Mouse (Mus musculus) right cerebral cortex, adult 2 months (tissue): ENCODE measurements around the gene Stk16.

Experiments used
- DNase-seq, 2 experiments: peaks; one replicate each; pipeline ENCODE4 v3.0.0; 2021 to 2022; ENCODE audit warnings: low spot score in 2 of 2

Gene Stk16

GRCm38 (mm10) chr1:75210136-75211087, at the start of gene Stk16, which contains the start of gene Glb1l:
Gene Stk16 (plus strand): TSS chr1:75210838.
Gene Glb1l (minus strand): TSS chr1:75210813.
- peak; percentile 97 to 98 for DNase-seq

- no peak for DNase-seq
Observed at GRCm38 (mm10) chr1:75168093-75168471, 42.6 kb upstream of the Stk16 start.

GRCm38 (mm10) chr1:75168472-75169464, 41.9 kb upstream of the Stk16 start, which contains the start of gene Zfand2b:
Gene Zfand2b (plus strand): TSS chr1:75168646.
- DNase-seq, result peak; percentile 95

GRCm38 (mm10) chr1:75179334-75180104, 31.1 kb upstream of the Stk16 start:
- DNase-seq, result peak; percentile 49

- peak; percentile 91 to 94 for DNase-seq
Observed at GRCm38 (mm10) chr1:75180105-75180590, 30.5 kb upstream of the Stk16 start, which contains the start of gene Abcb6. Gene Abcb6 (minus strand): TSS chr1:75180392.

GRCm38 (mm10) chr1:75180741-75181140, 29.9 kb upstream of the Stk16 start:
- DNase-seq, result no peak

GRCm38 (mm10) chr1:75181377-75181870, 29.2 kb upstream of the Stk16 start:
- no peak for DNase-seq

- no peak for DNase-seq
Observed at GRCm38 (mm10) chr1:75182160-75182559, 28.5 kb upstream of the Stk16 start.

- no peak for DNase-seq
Observed at GRCm38 (mm10) chr1:75185495-75185894, 25.1 kb upstream of the Stk16 start.

GRCm38 (mm10) chr1:75187126-75187525, 23.5 kb upstream of the Stk16 start:
- no peak for DNase-seq

- no peak for DNase-seq
Observed at GRCm38 (mm10) chr1:75187914-75188483, 22.6 kb upstream of the Stk16 start.

GRCm38 (mm10) chr1:75190577-75190976, 20.1 kb upstream of the Stk16 start:
- DNase-seq, result no peak

- no peak for DNase-seq
Observed at GRCm38 (mm10) chr1:75191258-75191621, 19.4 kb upstream of the Stk16 start.

- peak; percentile 95 to 97 for DNase-seq
Observed at GRCm38 (mm10) chr1:75191622-75192402, 18.8 kb upstream of the Stk16 start, which contains the start of the genes Ankzf1 and Atg9a. Gene Ankzf1 (plus strand): TSS chr1:75192151. Gene Atg9a (minus strand): TSS chr1:75192196.

GRCm38 (mm10) chr1:75192452-75192851, 18.2 kb upstream of the Stk16 start:
- DNase-seq, result peak in 1 of 2 experiments; percentile 47

GRCm38 (mm10) chr1:75201236-75201635, 9.4 kb upstream of the Stk16 start:
- DNase-seq, result no peak

- DNase-seq, result no peak
Observed at GRCm38 (mm10) chr1:75208967-75209678, 1.5 kb upstream of the Stk16 start.

- no peak for DNase-seq
Observed at GRCm38 (mm10) chr1:75211141-75211708, 587 bp downstream of the Stk16 start.
